Mouse (Mus musculus) midbrain, embryonic 13.5 days (tissue): Measurements from ENCODE around the gene Ufd1. TPM values are rescaled to one million over a fixed set of nuclear protein-coding genes. Genes with fewer than 3 reads are reported as not detected.
"Not testable (repeated sequence)": the region's sequence is repeated elsewhere in the genome, so short reads cannot be mapped to it uniquely, and the experiment has no call there.

Source experiments
- ATAC-seq: fragments of 200-750 bp; cut with Nextera tagmentation; 2 replicates; pipeline ENCODE4 v1.8.0; 2017; ENCODE audit warnings: mild to moderate bottlenecking, moderate TSS enrichment, moderate library complexity
- H3K27ac ChIP-seq: fragments of 300-500 bp; sonication (generic); 2 replicates; pipeline ENCODE4 v1.5.1; 2015; ENCODE audit warnings: inconsistent platforms, mild to moderate bottlenecking, moderate library complexity
- H3K27me3 ChIP-seq: fragments of 300-500 bp; sonication (generic); 2 replicates; pipeline ENCODE4 v1.6.1; 2015; ENCODE audit warnings: mild to moderate bottlenecking, inconsistent platforms
- H3K36me3 ChIP-seq: fragments of 300-500 bp; sonication (generic); 2 replicates; pipeline ENCODE4 v1.6.1; 2015; ENCODE audit warnings: mild to moderate bottlenecking, inconsistent platforms
- H3K4me1 ChIP-seq: fragments of 300-500 bp; sonication (generic); replicated peaks from 2 replicates; pipeline ENCODE4 v1.6.1; 2015; ENCODE audit warnings: inconsistent platforms
- H3K4me2 ChIP-seq: fragments of 300-500 bp; sonication (generic); replicated peaks from 2 replicates; pipeline ENCODE4 v1.6.1; 2015; ENCODE audit warnings: moderate library complexity, mild to moderate bottlenecking, inconsistent platforms
- H3K4me3 ChIP-seq: fragments of 300-500 bp; sonication (generic); replicated peaks from 2 replicates; pipeline ENCODE4 v1.5.1; 2015; ENCODE audit warnings: mild to moderate bottlenecking, inconsistent platforms
- H3K9ac ChIP-seq: fragments of 300-500 bp; sonication (generic); replicated peaks from 2 replicates; pipeline ENCODE4 v1.6.1; 2015; ENCODE audit warnings: mild to moderate bottlenecking, inconsistent platforms
- H3K9me3 ChIP-seq: fragments of 300-500 bp; sonication (generic); 2 replicates; pipeline ENCODE4 v1.6.1; 2016; ENCODE audit warnings: mild to moderate bottlenecking, inconsistent platforms
- WGBS: fragments of 180-500 bp; shearing (Covaris S2); methylation state at CpG from one replicate; pipeline ENCODE4 v1.1.7; 2015; 5-methylcytosine and 5-hydroxymethylcytosine counted together
- polyA plus RNA-seq: library from polyadenylated mRNA; unstranded; fragments of >200 nt; fragmentation: Nextera tagmentation; extraction: Ambion mirVana; gene quantifications from 2 replicates; pipeline ENCODE4 v1.2.1, GENCODE M21; 2015

Ufd1 gene
- polyA plus RNA-seq, 1 experiment from 2014 or later, result 112 TPM

- WGBS, result 94% methylated on average over 1 of the region's 1 CpGs
- H3K27ac ChIP-seq, result no peak overlapping the region
Observed at GRCm38 (mm10) chr16:18822356-18822755, 10.8 kb downstream of the Ufd1 start.

GRCm38 (mm10) chr16:18822925-18823324 lies 11.3 kb downstream of the Ufd1 start:
- Histone ChIP-seq H3K27ac (no peak overlapping the region), H3K27me3 (no peaks in the 10 kb centered on the region), H3K36me3 (peaks cover 97% of the 10 kb centered on the region), H3K4me1 (no peaks in the 10 kb centered on the region), H3K4me2 (no peak overlapping the region), H3K9ac (no peak overlapping the region), H3K4me3 (no peak overlapping the region), H3K9me3 (no peaks in the 10 kb centered on the region)
- 67% methylated on average over 4 of the region's 4 CpGs for WGBS
- no peak for ATAC-seq

More at GRCm38 (mm10) chr16:18822356-18822755, 10.8 kb downstream of the Ufd1 start:
- H3K9ac ChIP-seq, result no peak overlapping the region
- peaks cover 97% of the 10 kb centered on the region for H3K36me3 ChIP-seq
- H3K4me1 ChIP-seq, result no peaks in the 10 kb centered on the region
- no peak overlapping the region for H3K4me3 ChIP-seq
- no peaks in the 10 kb centered on the region for H3K9me3 ChIP-seq
- no peaks in the 10 kb centered on the region for H3K27me3 ChIP-seq
- H3K4me2 ChIP-seq, result no peak overlapping the region
- ATAC-seq, result no peak

GRCm38 (mm10) chr16:18828630-18829029 lies 17.1 kb downstream of the Ufd1 start:
- no peak for ATAC-seq
- Histone ChIP-seq H3K27me3 (no peaks in the 10 kb centered on the region), H3K9me3 (no peaks in the 10 kb centered on the region), H3K9ac (no peak overlapping the region), H3K4me1 (no peaks in the 10 kb centered on the region), H3K36me3 (peaks cover 96% of the 10 kb centered on the region), H3K4me2 (no peak overlapping the region), H3K4me3 (no peak overlapping the region), H3K27ac (no peak overlapping the region)
- WGBS, result 93% methylated on average over 3 of the region's 3 CpGs

- 97% methylated on average over 6 of the region's 6 CpGs for WGBS
- Histone ChIP-seq H3K36me3 (peaks cover 97% of the 10 kb centered on the region), H3K9ac (no peak overlapping the region)
Observed at GRCm38 (mm10) chr16:18829102-18829501, 17.5 kb downstream of the Ufd1 start.

GRCm38 (mm10) chr16:18833486-18833885 lies 21.9 kb downstream of the Ufd1 start:
- H3K4me3 ChIP-seq, result no peak overlapping the region
- WGBS, result 76% methylated on average over 2 of the region's 2 CpGs
- no peak overlapping the region for H3K9ac ChIP-seq
- H3K27me3 ChIP-seq, result no peaks in the 10 kb centered on the region
- H3K4me1 ChIP-seq, result peaks cover 7% of the 10 kb centered on the region
- ATAC-seq, result no peak
- no peaks in the 10 kb centered on the region for H3K9me3 ChIP-seq
- H3K27ac ChIP-seq, result no peak overlapping the region
- H3K4me2 ChIP-seq, result no peak overlapping the region
- peaks cover 73% of the 10 kb centered on the region for H3K36me3 ChIP-seq

More at GRCm38 (mm10) chr16:18829102-18829501, 17.5 kb downstream of the Ufd1 start:
- H3K4me2 ChIP-seq, result no peak overlapping the region
- H3K4me1 ChIP-seq, result no peaks in the 10 kb centered on the region
- H3K27ac ChIP-seq, result no peak overlapping the region
- no peaks in the 10 kb centered on the region for H3K27me3 ChIP-seq
- no peak overlapping the region for H3K4me3 ChIP-seq
- H3K9me3 ChIP-seq, result no peaks in the 10 kb centered on the region
- no peak for ATAC-seq

- Histone ChIP-seq H3K4me1 (peaks cover 7% of the 10 kb centered on the region), H3K4me2 (peak overlapping the region; percentile 75), H3K27me3 (no peaks in the 10 kb centered on the region), H3K27ac (no peak overlapping the region), H3K9me3 (no peaks in the 10 kb centered on the region), H3K9ac (peak overlapping the region; percentile 93), H3K36me3 (peaks cover 59% of the 10 kb centered on the region), H3K4me3 (peak overlapping the region; percentile 90)
- ATAC-seq, result peak; percentile 53
- 31% methylated on average over 3 of the region's 3 CpGs for WGBS
Observed at GRCm38 (mm10) chr16:18836073-18836467, 24.5 kb downstream of the Ufd1 start.

GRCm38 (mm10) chr16:18836468-18837208 lies 25.1 kb downstream of the Ufd1 start, which contains the start of the genes 2510002D24Rik and Gm28539:
Gene 2510002D24Rik, plus strand, starts transcription at chr16:18836578.
Gene Gm28539, plus strand, starts transcription at chr16:18836584.
- peak within 1 kb of the TSS; percentile 90 for H3K4me3 ChIP-seq
- no peaks in the 10 kb centered on the region for H3K27me3 ChIP-seq
- H3K9ac ChIP-seq, result peak within 1 kb of the TSS; percentile 93
- H3K27ac ChIP-seq, result peak within 1 kb of the TSS; percentile 71; the same call in 1 of the 2 replicates
- H3K4me1 ChIP-seq, result peaks cover 7% of the 10 kb centered on the region
- 2% methylated on average over 46 of the region's 46 CpGs for WGBS
- peaks cover 53% of the 10 kb centered on the region for H3K36me3 ChIP-seq
- no peaks in the 10 kb centered on the region for H3K9me3 ChIP-seq
- ATAC-seq, result peak; percentile 99
- H3K4me2 ChIP-seq, result peak within 1 kb of the TSS; percentile 75

GRCm38 (mm10) chr16:18838346-18838745 lies 26.8 kb downstream of the Ufd1 start:
- peaks cover 36% of the 10 kb centered on the region for H3K36me3 ChIP-seq
- no peak for ATAC-seq
- H3K4me2 ChIP-seq, result no peak overlapping the region
- H3K4me3 ChIP-seq, result no peak overlapping the region
- H3K4me1 ChIP-seq, result peaks cover 7% of the 10 kb centered on the region
- 97% methylated on average over 4 of the region's 4 CpGs for WGBS
- no peak overlapping the region for H3K27ac ChIP-seq
- H3K9me3 ChIP-seq, result no peaks in the 10 kb centered on the region
- no peak overlapping the region for H3K9ac ChIP-seq
- no peaks in the 10 kb centered on the region for H3K27me3 ChIP-seq

GRCm38 (mm10) chr16:18846301-18846820 lies 34.8 kb downstream of the Ufd1 start:
- H3K27me3 ChIP-seq, result no peaks in the 10 kb centered on the region
- H3K9ac ChIP-seq, result no peak overlapping the region
- no peaks in the 10 kb centered on the region for H3K36me3 ChIP-seq
- no peak overlapping the region for H3K4me2 ChIP-seq
- no peak overlapping the region for H3K4me3 ChIP-seq
- no peak for ATAC-seq
- H3K4me1 ChIP-seq, result no peaks in the 10 kb centered on the region
- 91% methylated on average over 15 of the region's 15 CpGs for WGBS
- H3K9me3 ChIP-seq, result 0 out of 2 replicates have a peak, but pooled peaks cover 5% of the 10 kb centered on the region
- H3K27ac ChIP-seq, result no peak overlapping the region

- not testable (repeated sequence) for H3K9me3 ChIP-seq, H3K9ac ChIP-seq, ATAC-seq, H3K36me3 ChIP-seq, H3K4me2 ChIP-seq, H3K4me3 ChIP-seq, H3K27ac ChIP-seq, H3K27me3 ChIP-seq, H3K4me1 ChIP-seq
- 93% methylated on average over 15 of the region's 17 CpGs for WGBS
Observed at GRCm38 (mm10) chr16:18849521-18850190, 38.1 kb downstream of the Ufd1 start.

GRCm38 (mm10) chr16:18858551-18858950 lies 47.0 kb downstream of the Ufd1 start:
- Histone ChIP-seq H3K9ac (no peak overlapping the region), H3K4me1 (no peaks in the 10 kb centered on the region), H3K27me3 (no peaks in the 10 kb centered on the region), H3K4me2 (no peak overlapping the region), H3K36me3 (no peaks in the 10 kb centered on the region), H3K9me3 (no peaks in the 10 kb centered on the region), H3K27ac (no peak overlapping the region), H3K4me3 (no peak overlapping the region)
- ATAC-seq, result 0 out of 2 replicates have a peak, but pooled peaks have one; percentile 27

GRCm38 (mm10) chr16:18860186-18860585 lies 48.6 kb downstream of the Ufd1 start:
- Histone ChIP-seq H3K9me3 (no peaks in the 10 kb centered on the region), H3K36me3 (no peaks in the 10 kb centered on the region), H3K27ac (no peak overlapping the region), H3K4me1 (no peaks in the 10 kb centered on the region), H3K27me3 (no peaks in the 10 kb centered on the region), H3K4me3 (no peak overlapping the region), H3K9ac (no peak overlapping the region), H3K4me2 (no peak overlapping the region)
- ATAC-seq, result no peak
- 58% methylated on average over 1 of the region's 1 CpGs for WGBS
